Mouse (Mus musculus) adrenal gland, adult 18-20 months (tissue): ENCODE results near the gene Zfhx2. TPM values are rescaled to one million over a fixed set of nuclear protein-coding genes. Genes with fewer than 3 reads are reported as not detected.

Source experiments
- DNase-seq, 2 experiments: peaks; one replicate each; pipeline ENCODE4 v3.0.0; 2021 to 2022; ENCODE audit warnings: low spot score in 2 of 2
- total RNA-seq, 2 experiments: library from RNA; stranded (reverse); gene quantifications; 1 replicate in 1 of 2; 2 replicates in 1 of 2; pipeline ENCODE4 v1.2.3; 2021

Gene Zfhx2
- total RNA-seq, 2 experiments from 2014 or later = 6.1 to 7.4 TPM

GRCm38 (mm10) chr14:55079214-55079970 lies 12.7 kb downstream of the Zfhx2 start:
- peak; percentile 66 to 73 for DNase-seq

DNA sequence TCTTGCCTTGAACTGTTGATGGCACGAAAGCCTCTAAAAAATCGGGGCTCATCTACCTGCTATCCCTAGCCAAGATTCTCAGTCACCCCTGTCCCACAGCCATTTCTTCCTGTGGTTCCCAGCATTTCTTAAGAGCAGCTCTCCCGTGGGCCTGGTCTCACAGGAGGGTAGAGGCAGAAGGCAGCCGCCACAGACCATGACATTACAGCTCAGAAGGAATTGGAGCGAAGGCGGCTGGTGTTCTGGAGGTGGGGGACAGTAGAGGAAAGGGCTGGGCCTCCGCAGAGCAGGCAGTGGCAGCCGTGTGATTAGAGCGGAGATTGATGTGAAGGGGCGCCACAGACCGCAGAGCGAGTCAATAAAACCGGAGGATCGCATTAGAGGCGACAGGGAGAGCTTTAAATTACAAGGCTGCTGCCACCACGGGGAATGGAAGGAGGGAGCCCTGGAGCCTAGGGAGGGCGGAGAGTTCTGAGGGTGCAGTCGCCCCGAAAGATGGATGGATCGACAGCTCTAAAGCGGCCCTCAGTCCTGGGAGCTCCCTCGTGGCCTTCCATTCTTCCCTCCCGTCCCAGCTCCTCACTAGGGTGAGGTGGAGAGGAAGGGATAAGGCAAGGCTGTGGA lies 13.6 kb downstream of the Zfhx2 start:
- DNase-seq = no peak

DNA sequence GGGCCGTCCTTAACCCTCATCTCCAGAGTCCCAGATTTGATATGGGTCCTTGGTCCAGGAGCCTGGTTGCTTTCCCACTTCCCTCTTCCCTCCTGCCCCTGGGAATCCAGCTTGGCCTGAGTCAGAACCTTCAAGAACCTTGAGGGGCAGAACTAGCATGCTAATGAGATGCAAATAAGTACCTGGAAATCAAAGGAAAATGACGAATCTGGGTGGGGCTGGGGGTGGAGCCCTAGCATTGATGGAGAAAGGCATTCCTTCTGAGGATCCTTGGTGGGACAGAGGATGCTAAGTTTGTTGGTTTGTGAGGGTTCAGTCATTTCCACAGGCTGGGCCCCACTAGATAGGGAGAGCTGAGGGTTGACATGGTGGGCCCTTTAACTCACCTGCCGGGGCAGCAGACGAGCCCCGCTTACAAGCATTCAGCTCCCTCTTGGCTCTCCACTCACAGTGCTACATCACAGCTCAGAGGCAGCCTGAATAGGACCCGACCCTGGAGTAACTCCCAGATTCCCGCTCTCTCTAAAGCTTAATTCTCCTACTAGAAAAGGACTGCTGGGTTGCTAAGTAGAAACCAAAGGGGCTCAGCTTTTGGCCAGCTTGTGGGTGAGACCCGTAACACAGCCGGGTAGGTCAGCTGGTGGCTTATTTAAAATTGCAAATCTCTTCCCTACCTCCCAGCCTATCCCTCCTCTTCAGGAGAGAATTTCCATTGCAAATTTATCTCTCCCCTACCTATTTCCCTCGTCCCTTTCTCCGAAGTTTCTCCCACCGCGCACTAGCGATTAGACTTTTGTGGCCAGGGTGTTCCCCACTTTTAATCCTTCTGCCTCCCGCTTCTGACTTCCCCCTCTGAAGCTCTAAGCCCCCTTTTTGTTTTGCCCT lies 14.4 kb downstream of the Zfhx2 start:
- DNase-seq = no peak

DNA sequence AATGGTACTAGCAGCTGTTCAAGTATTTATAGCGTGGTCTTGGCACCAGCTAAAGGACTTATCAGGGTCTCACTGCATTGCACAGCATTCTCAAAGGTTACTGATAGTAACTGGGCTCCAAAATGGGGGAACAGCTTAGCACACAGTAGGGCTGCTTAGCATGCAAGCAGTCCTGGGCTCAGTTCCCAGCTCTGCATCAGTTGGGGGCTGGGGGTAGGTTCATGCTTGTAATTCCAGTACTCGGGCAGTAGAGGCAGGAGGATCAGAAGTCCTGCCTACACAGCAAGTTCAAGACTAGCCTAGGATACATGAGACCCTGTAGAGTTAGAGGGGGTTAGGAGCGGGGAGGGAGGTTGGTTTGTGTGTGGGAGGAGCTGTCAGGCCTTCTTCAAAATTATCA lies 15.2 kb downstream of the Zfhx2 start:
- no peak for DNase-seq

DNA sequence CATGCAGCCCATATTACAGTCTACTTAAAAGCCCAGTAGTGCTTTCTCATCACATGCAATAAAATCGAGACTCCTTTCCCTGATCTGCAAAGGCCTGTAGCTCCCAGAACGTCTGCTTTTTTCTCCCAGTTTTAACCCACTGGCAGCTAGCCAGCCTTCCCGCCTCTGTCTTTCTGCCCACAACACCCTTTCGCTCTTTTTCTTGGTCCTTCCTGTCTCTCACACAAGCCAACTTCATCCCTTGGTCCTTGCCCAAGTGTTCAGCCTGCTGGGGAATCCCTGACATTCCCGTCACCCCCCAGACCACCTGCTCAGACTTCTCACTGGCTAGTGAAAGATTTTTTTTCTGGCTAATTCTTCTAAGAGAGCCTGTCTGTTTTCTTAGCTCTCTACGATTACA lies 15.9 kb downstream of the Zfhx2 start:
- no peak for DNase-seq

DNA sequence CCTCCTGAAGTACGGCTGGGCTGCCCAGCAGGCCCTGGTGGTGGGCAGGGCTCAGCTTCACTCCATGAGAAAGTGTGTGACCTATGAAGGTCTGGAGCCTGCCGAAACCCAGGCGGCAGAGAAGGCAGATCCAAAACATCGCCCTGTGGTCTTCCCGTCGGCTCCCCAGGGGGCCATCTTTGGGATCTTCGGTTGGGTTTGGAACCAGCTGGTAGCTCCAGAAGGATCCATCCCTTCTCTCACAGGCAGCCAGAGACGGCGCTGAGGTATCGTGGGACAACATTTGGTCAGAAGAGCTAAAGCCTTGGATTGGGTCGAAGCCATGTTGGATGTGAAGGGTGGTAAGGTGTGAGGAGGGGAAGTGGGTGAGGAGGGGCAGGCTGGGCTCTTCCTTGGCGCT lies 17.7 kb downstream of the Zfhx2 start:
- DNase-seq = no peak

DNA sequence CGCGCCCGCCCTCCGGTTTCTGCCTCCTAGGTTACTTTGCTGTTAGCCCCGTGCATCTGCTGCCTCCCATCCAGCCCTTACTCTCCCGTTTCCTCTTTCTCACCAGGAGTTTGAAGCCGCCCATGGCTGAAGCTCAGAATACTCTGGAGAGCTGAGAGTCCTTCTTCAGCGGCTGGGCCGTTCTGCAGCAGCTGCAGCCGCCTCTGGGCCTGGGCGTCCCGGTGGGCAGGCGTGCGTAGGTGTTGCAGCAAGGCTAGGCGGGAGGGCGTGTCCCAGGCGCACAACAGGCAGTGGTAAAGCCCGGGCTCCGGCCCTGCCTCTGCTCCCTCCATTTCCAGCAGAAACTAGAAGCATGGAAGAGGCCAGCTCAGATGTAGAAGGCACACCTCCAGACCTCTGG lies 20.4 kb downstream of the Zfhx2 start:
- DNase-seq = no peak

- no peak for DNase-seq
Measured at GRCm38 (mm10) chr14:55066042-55066441, 26.1 kb downstream of the Zfhx2 start.

GRCm38 (mm10) chr14:55065391-55065790 lies 26.7 kb downstream of the Zfhx2 start:
- DNase-seq = no peak

- DNase-seq = no peak
Measured at GRCm38 (mm10) chr14:55064481-55065370, 27.4 kb downstream of the Zfhx2 start.

DNA sequence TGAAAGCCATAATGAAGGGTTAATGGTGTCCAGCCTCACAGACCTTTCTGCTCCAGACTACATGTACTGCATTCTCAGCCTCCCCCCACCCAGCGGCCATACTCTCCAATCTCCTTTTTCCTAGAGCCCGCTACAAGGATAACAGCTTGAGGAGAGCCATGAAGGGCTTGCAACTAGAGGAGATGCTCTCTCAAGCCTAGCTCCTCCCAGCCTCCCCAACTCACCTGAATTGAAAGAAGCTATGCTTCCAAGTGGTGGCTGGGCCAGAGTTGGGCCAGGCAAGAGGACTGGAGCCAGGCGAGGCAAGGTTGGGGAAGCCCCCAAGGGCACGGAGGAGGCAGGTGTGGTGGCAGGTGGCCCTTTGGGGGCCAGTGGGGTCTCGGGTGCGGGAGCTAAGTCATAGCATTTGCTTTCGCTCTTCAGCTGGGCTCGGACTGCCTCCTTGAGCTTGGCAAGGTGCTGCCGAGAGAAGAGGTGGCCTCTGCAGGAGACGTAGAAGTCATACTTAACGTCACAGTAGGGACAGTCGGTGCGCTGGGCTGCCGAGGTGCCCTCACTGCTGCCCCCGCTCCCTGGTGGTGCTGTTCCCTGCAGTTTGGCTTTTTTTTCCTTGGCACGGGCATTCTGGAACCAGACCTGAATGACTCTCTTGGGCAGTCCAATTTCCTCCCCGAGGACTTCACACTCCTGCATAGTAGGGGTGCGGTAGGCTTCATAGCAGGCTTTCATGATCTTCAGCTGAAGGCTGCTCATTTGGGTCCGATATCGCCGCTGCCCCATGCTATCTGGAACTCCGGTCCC lies 28.3 kb downstream of the Zfhx2 start:
- no peak for DNase-seq

DNA sequence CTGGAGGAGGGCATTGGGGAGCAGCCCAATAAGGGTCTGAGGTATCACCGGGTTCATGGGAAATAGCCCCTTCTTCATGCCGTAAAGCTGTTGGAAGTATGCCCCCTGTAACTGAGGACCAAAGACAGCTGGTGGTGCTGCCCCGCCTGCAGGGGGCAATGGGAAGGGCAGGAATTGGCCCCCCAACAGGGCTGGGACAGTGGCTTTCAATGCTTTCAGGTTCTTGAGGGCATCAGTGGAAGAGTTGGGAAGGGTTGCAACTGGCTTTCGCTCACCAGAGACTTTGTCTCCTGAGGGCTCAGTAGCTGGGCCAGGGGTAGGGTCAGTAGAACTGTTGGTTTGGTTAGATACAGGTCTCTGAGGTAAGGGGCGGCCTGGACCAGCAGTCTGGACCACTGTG lies 29.0 kb downstream of the Zfhx2 start:
- DNase-seq = no peak

- no peak for DNase-seq
Measured at GRCm38 (mm10) chr14:55062626-55063025, 29.5 kb downstream of the Zfhx2 start.

DNA sequence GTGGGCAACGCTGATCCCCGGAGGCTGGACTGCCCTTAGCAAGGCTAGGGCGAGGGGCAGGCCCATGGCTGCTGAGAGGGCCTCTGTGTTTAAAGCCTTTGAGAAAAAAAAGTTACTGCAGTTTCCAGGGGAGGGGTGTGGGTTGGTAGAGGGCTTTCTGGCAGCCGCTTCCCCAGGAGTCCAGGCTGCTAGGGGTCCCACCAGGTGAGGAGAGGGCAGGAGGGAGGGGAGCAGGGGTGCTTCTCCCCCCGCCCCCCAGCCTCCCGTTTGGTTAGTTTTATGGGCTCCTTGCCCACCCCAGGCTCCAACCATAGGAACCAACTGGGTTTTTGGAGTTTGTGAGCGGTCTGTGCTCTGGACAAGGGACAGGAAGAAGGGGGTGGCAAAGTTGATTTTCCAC lies 30.3 kb downstream of the Zfhx2 start:
- DNase-seq = no peak

DNA sequence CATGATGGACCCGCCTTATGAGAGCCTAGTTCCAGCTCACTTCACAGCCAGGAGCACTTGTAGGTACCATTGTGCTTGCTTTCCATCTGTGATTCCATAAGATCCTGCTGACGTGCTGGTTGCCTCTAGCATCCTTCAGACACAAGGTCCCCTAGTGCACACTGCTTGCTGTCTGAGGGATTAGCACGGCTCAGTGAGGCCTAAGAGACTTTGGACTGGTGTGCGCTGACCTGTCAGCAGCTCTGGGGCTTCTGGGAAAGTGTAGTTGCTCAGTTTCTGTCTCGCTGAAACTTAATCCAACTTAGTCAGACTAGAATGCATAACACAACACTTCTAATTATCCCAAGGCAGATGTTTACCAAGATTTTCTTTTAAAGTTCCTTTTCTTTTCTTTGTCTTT lies 32.2 kb downstream of the Zfhx2 start:
- no peak for DNase-seq

GRCm38 (mm10) chr14:55059009-55059408 lies 33.1 kb downstream of the Zfhx2 start:
- DNase-seq = no peak

GRCm38 (mm10) chr14:55055167-55055834 lies 36.8 kb downstream of the Zfhx2 start:
- peak; percentile 71 to 78 for DNase-seq

GRCm38 (mm10) chr14:55054191-55054749 lies 37.9 kb downstream of the Zfhx2 start:
- no peak for DNase-seq

- DNase-seq = no peak
Measured at GRCm38 (mm10) chr14:55053708-55054190, 38.4 kb downstream of the Zfhx2 start.
